Mouse (Mus musculus) erythroblast, embryonic 14.5 days (primary cell): ENCODE data around the gene Gm49384.

ENCODE experiments used
- GATA1 ChIP-seq: IDR thresholded peaks from 2 replicates; pipeline ENCODE4 v1.6.1; 2012; ENCODE audit warnings: low read length, inconsistent platforms, mixed read lengths
- TAL1 ChIP-seq: IDR thresholded peaks from 3 replicates; pipeline ENCODE4 v1.6.1; 2012; ENCODE audit warnings: low read length, inconsistent platforms, mixed read lengths

GRCm38 (mm10) chr12:69183583-69184308 is 20.3 kb downstream of the Gm49384 start, which contains the start of the genes Rpl36al and Mgat2:
- no peak for TF ChIP-seq GATA1
- no peak for TF ChIP-seq TAL1
